Mouse (Mus musculus) olfactory bulb, adult 2 months (tissue): ENCODE data around the gene Fam83b. TPM values are rescaled to one million over a fixed set of nuclear protein-coding genes. Genes with fewer than 3 reads are reported as not detected.

Experiments
- H3K27ac ChIP-seq: fragments of 200-500 bp; 2 replicates; pipeline ENCODE4 v1.5.1; 2012; ENCODE audit warnings: low read depth, low read length; ENCODE audit not compliant: insufficient read depth
- H3K4me1 ChIP-seq: fragments of 200-500 bp; 2 replicates; pipeline ENCODE4 v1.6.1; 2012; ENCODE audit warnings: low read length; ENCODE audit not compliant: control insufficient read depth, insufficient read depth
- H3K4me3 ChIP-seq: fragments of 200-500 bp; 2 replicates; pipeline ENCODE4 v1.5.1; 2012; ENCODE audit warnings: mild to moderate bottlenecking, low read depth, low read length, moderate library complexity; ENCODE audit not compliant: insufficient read depth
- CTCF ChIP-seq: fragments of 200-500 bp; IDR thresholded peaks from 2 replicates; pipeline ENCODE4 v1.5.1; 2012; ENCODE audit warnings: low read depth, mild to moderate bottlenecking, low read length, moderate library complexity; ENCODE audit not compliant: insufficient read depth
- POLR2A ChIP-seq: fragments of 200-500 bp; IDR thresholded peaks from 2 replicates; pipeline ENCODE4 v1.6.1; 2012; ENCODE audit warnings: mild to moderate bottlenecking, low read depth, low read length, moderate library complexity; ENCODE audit not compliant: insufficient read depth
- WGBS: fragments of 180-500 bp; shearing (Covaris S2); methylation state at CpG from one replicate; pipeline ENCODE4 v1.1.7; 2018; 5-methylcytosine and 5-hydroxymethylcytosine counted together
- polyA plus RNA-seq: library from polyadenylated mRNA; stranded (reverse); fragments of >200 nt; gene quantifications from 2 replicates; pipeline ENCODE4 v1.2.4, GENCODE M21; 2012; ENCODE audit warnings: low replicate concordance; ENCODE audit not compliant: missing spikeins, insufficient read depth, insufficient read length

Gene Fam83b
- polyA plus RNA-seq, 1 experiment, result not detected

DNA sequence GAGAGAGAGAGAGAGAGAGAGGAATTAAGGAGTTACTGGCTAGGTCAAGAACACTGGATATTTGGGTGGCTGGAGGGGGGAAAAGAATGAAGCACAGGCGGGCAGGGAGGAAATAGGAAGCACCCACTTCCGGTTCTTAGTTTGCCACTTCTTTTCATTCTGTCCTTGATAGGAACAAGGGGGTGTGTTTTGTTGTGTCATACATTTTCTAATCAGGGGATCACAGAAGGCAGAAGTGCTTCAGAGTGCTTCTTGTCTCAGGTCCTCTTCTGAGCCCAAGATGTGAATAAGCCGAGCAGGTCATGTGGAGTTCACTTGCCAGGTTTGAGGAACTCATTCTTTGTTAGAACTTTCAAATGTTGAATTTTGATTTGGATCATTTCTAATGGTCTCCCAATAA, 86.8 kb downstream of the Fam83b start:
- H3K4me3 ChIP-seq, result no peak overlapping the region
- WGBS, result 80% methylated on average over 3 of the region's 3 CpGs
- no peak overlapping the region for H3K27ac ChIP-seq
- no peaks in the 10 kb centered on the region for H3K4me1 ChIP-seq
- TF ChIP-seq CTCF, result no peak
- no peak for TF ChIP-seq POLR2A

DNA sequence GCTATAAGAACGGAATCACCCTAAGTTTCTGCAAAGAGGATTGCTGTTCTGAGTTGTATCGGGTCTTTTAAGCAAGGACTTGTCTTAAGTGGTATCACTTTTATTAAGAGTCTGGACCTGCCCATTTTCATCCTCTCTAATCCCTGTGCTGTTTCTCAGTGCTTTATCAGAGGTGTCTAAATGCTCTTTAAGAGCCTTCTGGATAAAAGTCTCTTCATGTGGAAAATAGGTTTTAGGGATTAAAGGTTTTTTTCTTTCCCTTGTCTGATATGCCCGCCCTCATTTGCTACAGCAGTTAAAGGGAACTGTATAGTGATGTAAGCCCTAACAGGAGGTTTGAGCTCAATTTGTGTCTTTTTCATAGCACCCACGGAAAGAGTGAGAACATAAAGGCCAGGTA, 97.4 kb downstream of the Fam83b start:
- Histone ChIP-seq H3K4me3 (no peak overlapping the region), H3K27ac (no peak overlapping the region), H3K4me1 (no peaks in the 10 kb centered on the region)
- no peak for TF ChIP-seq POLR2A
- TF ChIP-seq CTCF, result no peak
- 50% methylated on average over 4 of the region's 4 CpGs for WGBS

DNA sequence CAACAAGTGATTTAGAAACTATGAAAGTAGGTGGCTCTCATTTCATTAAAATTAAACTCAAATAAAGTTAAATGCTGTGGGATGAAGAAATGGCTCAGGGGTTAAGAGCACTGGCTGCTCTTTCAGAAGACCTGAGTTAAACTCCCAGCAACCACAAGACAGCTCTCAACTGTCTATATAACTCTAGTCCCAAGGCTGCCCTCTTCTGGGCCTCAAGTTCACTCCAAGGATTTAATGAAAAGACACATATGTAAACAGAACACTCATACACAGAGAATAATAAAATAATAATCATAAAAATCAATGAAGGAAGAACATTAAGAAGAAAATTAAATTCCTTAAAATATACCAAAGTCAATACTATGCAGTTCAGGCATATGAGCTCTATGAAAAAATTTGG, 105.4 kb downstream of the Fam83b start:
- no peak for TF ChIP-seq CTCF
- TF ChIP-seq POLR2A, result no peak
- Histone ChIP-seq H3K27ac (no peak overlapping the region), H3K4me3 (no peak overlapping the region), H3K4me1 (no peaks in the 10 kb centered on the region)

DNA sequence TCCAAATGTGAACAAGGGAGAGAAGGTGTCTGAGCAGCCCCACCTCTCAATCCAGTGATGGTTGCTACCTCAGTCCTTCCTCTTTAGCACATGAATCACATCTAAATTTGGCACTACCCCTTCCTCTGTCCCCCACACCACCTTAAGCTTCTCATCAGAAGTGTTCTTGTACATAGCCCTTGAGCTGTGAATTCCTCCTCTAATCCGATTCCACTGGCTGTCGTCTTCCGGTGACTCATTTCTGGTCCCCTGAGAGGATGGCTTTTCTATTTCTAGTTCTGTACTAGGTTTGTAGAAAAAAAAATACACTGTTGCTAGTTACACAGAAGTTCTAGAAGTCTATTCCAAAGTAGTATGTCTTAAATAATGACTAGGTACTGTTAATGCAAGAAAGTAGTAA, 111.2 kb downstream of the Fam83b start:
- Histone ChIP-seq H3K4me1 (no peaks in the 10 kb centered on the region), H3K4me3 (no peak overlapping the region), H3K27ac (no peak overlapping the region)
- 48% methylated on average over 3 of the region's 3 CpGs for WGBS
- TF ChIP-seq CTCF, result no peak
- no peak for TF ChIP-seq POLR2A

Other genes starting within 250 kb of the Fam83b start
- not detected in 2 replicates for gene Hcrtr2, start 243.3 kb downstream of the Fam83b start, polyA plus RNA-seq